Mouse (Mus musculus): ENCODE measurements at regions not wholly inside any gene's neighbourhood (a gene's known extent, or its start where the extent isn't known, plus 50 kb on each side); places are given as distances from the start of the nearest gene placed in this dataset.

DNA sequence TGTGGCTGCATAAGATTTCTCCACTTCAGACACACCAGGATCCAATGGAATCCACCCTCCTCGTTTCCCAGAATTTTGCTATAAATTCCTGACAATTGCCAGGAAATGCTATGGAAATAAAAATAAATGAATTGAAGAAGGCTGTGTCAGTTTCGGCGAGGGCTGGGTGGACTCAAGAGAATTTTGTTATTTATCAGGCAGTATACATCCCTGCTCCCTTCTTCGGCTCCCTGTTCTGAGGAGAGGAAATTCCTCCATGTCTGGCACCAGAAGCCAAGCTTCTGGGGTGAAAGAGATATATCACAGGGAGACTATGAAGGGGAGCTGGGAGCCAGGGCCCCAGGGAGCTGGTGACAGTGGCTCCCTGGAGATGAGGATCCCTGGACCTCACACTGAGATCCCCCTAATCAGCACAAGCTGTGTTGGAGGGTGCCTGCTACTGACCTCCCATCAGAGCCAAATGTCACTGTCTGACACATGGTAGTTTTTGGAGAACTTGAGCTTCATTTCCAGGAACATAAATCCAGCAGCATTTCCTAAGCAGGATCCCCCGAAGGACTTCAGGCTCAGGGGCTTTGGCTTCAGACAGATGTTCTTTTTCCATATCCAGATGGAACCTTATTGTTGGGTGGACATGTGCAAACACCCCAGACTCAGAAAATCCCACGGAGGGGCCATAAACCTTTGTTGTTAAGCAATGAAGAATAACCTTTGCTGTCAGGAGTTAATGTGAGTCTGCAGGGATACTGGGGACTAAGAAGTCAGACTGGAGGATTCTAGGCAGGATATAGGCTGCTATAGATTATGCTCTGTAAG, 248.4 kb upstream of the Igfbp3 start:
- no peak for TF ChIP-seq CTCF (IDR thresholded peaks at IDR 0.05; ENCODE audit: control insufficient read depth, insufficient read depth, insufficient read length)
- no peak for TF ChIP-seq MAX (IDR thresholded peaks at IDR 0.05)
- TF ChIP-seq MYOG (IDR thresholded peaks at IDR 0.05; ENCODE audit: control insufficient read depth, extremely low read depth, insufficient read length), result no peak
